Mouse (Mus musculus) megakaryocyte, adult 5-6 weeks (primary cell): ENCODE measurements around the gene Sdr39u1. TPM values are rescaled to one million over a fixed set of nuclear protein-coding genes. Genes with fewer than 3 reads are reported as not detected.
A peak's percentile ranks its signal among the peaks of the same experiment; 100 is the strongest.

ENCODE experiments used
- ATAC-seq: 2 replicates; pipeline ENCODE4 v1.8.0; 2016; ENCODE audit warnings: mild to moderate bottlenecking, inconsistent platforms; ENCODE audit not compliant: poor library complexity, severe bottlenecking
- total RNA-seq, 2 experiments: library from RNA; stranded (forward) in 1 of 2; stranded (reverse) in 1 of 2; fragments of 153-499, 151-499 nt in 1 of 2; fragments of 221-1000, 200-1000 nt in 1 of 2; gene quantifications; 2 replicates each; pipeline versions ENCODE4 v1.2.3 to v1.2.4; 2015 to 2017

Sdr39u1 gene
- total RNA-seq (2015) (1.9 and 3.0 TPM in 2 replicates), total RNA-seq (2017) (0.99 and 2.9 TPM in 2 replicates)

DNA sequence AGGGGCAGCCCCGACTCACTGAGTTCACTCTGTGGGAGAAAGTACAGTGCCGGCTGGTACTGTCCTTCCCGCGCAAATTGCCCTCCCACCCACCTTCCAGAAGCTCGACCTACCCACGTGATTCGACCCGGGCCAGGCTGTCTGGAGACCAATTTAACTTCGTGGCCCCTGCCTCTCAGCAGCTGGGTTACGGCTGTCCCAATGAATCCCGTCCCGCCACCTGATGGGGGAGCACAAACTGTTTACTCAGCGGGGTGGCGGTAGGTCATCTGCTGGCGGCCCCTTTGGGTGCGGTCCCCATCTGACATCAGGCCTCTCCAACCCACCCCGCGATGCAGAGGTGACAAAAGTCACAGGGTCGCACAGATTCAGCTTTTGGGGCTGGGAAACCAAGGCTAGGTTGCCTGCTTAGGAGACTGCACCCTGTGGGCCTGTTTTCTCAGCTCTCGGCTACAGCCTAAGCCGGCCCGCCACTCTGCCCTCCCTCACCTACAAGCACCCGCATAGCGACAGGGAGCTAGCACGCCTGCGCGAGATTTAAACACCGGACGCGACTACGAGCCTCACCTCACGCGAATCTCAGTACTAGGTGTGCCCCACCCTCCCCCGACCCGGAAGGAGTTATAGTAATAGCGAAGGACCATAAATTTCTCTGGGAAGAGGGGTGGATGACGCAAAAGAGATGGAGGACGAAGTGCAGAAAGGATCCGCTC lies at the start of gene Sdr39u1:
Gene Sdr39u1, minus strand, starts transcription at position 593 of the 713 bp plus-strand sequence.
- ATAC-seq, result peak; percentile 93

DNA sequence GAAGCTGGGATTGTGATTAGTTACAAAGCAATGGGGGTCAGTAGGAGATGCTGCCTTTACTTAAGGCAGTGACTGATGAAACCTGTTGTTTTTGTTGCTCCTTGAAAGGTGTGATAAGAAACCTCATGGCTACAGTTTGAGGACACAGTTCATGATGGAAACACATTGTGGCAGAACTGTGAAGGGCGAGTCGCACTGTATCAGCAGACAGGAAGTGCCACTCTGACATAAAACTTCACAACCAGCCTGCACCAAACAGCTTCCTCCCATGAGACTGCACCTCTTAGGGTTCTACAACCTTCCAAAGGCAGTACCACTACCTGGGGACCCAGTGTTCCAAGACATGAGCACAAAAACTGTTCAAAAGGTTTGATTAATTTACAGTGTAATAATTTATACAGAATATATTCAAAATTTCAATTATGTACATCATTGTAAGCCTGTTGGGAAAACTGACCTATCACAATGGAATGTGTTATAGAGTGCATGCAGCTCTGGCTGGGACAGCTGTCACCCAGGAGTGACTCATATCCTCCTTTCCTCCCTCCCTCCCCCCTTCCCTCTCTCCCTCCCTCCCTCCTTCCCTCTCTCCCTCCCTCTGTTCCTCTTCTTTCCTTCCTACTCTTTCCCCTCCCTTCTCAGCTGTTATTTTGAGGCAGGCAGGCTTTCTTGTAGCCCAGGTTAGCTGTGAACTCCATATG lies 46.3 kb upstream of the Sdr39u1 start:
- peak; percentile 45; the same call in 1 of the 2 replicates for ATAC-seq

DNA sequence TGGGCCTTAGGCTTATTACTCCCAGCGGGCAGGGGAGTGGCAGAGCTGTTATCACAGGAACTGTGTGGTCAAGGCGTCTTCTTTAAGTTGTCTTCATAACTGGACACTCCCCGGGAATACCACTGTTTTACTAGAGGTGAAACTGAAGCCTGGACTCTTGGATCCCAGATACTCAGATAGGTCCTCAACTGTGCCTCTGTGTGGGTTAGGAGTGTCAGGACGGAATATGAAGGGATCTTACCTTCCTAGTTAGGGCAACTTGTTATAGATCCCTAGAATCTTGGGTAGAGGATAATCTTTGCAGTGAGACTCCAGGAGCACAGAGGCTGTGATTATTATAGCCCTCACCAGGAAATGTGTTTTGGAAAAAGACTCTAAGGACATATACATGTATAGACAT lies 44.5 kb upstream of the Sdr39u1 start, which contains the start of gene Cma1:
Gene Cma1, minus strand, starts transcription at position 101 of the 400 bp plus-strand sequence.
- ATAC-seq, result no peak

DNA sequence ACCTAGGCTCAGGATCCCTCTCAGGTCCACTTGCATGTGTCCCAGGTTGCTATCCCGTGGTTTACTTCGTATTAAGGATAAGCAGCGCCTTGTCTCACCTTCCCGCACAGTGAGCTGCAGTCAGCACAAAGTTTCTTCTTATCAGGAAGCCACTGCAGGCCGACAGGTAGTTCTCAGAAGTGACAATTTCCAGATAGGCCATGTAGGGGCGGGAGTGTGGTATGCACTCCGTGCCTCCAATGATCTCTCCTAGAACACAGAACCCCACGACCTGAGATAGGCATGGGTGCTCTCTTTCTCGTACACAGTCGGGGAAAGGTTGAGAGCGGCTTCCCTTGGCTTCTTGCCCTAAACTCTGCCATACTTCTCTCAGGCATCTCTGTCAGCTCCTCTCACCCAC lies 43.5 kb upstream of the Sdr39u1 start:
- no peak for ATAC-seq

DNA sequence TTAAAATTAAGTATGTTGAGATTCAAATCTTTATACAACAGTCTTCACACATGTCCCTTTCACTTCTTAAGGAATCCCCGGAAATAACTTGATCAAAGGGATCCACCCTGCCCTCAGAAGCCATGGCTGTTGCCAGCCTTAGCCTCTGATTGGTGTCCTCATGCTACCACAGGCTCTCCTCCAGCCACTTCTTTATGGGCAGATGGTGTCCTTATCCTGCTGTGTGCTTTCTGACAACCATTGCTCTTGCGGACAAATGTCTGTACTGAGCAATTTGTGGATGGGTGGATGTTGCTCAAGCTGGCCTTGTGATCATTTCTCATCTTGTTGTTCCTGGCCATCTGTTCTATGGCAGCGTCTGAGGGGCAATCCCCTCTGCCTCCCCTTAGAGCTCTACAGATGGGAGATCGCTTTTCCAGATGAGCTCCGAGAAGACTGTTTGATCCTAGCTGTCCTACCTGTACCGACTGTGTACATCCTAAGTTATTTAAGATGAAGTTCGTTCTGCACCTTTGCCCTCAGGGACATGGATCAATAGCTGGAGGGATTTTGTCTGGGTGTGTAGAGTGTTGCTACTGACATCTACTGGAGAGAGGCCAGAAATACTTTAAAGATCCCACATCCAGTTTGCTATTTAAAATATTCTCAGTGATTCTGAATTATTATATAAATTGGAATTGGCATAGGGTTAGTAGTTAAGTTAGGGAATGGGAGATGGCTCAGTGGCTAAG lies 40.1 kb upstream of the Sdr39u1 start:
- ATAC-seq, result no peak

DNA sequence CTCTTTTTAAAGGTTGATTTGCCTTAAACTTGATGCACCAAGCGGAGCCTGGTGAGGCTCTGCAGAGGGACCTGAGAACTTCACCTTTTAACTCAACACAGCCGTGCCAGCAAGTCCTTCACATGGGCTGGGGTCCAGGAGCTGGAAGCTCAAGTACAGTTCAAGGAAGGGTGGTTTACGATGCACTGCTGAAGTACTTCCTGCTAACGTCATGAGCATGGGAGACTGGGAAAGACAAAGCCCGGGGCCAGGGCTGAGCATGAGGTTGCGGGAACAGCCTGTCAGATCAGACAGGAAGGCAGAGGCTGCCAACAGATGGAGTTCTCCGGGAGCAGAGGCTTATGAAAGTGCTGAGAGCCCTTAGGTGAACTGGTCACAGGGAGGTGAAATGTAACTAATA lies 33.5 kb upstream of the Sdr39u1 start:
- ATAC-seq, result no peak

DNA sequence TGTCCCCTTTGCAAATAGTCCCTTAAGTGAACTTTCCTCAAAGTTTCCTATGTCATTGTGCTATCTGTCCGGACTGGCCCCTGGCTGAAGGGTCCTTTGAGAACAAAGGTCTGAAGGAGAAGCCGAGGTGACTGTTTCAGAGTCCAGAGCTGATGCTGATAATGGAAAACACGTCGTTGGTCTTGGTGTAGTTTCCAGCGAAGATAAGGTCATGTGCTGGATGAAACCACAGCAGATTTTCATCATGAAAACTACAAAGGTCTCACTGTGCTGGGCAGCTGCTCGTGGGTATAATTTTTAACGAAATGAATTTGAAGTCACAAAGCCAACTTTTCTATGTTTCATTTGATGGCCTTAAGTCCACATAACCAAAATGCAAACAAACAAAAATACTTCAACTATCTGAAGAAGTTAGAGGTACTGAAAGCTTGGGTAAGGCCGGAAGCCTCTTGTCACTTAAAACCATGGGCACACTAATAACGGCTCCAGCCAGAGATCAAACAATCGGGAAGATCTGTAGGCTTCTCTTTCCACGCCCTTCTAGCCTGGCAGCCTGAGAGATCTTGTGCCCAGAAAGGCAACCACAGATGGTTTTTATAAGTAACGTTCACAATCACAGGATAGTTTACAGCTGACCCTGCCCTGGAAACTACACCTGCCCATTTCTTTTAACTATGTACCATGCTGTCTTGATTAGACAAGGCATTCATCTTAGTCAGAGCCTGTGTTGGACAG lies 29.3 kb upstream of the Sdr39u1 start:
- ATAC-seq, result no peak

DNA sequence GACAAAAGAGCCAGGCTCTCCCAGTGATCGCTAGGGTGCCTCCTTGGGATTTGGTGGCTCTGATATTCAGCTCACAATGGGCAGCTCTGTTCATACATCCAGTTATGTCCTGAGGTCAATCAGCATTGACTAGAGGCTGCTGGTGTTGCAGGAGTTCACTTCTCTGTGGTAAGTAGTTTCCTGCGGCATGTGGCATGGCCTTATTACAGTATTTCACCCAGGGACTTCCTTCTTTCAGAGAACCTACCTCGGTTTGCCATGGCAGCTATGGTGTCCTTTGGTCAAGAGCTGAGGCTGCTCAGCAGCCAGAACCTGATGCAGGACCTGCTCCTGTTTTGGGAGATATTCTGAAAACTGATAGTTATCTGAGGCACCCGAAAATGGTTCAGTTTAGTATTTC lies 26.8 kb upstream of the Sdr39u1 start:
- peak; percentile 83 for ATAC-seq

DNA sequence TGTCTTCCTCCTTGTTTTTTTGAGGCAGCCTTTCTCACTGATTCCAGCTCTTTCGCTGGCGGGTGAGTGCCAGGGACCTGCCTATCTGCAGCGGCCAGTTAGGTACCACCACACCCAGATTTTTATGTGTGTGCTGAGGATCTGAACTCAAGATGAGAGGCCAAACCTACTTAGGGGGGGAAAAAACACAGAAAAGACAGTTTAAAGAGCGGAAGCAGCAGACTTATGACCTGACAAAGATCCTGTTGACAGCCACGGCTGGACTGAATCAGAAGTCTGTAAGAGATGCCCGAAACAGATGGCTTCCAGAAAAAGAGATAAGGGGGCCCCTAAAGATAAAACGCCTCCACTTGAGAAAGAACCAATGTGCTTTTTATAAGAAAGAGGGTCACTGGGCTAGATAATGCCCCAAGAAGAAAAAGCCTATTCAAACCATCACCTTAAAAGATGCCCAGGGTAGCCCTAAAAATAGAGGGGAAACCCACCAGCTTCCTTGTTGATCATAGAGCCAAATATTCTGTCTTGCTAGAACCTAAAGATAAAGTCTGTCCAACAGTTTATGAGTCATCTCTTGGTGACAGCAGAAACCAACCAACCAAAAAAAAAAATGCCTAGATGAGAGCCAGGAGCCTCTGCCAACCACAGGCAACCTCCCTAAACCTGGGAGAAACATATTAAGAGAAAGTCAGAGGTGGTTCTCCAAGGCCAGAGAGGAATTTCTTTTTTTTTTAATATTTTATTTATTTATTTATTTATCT lies 22.6 kb upstream of the Sdr39u1 start:
- no peak for ATAC-seq

DNA sequence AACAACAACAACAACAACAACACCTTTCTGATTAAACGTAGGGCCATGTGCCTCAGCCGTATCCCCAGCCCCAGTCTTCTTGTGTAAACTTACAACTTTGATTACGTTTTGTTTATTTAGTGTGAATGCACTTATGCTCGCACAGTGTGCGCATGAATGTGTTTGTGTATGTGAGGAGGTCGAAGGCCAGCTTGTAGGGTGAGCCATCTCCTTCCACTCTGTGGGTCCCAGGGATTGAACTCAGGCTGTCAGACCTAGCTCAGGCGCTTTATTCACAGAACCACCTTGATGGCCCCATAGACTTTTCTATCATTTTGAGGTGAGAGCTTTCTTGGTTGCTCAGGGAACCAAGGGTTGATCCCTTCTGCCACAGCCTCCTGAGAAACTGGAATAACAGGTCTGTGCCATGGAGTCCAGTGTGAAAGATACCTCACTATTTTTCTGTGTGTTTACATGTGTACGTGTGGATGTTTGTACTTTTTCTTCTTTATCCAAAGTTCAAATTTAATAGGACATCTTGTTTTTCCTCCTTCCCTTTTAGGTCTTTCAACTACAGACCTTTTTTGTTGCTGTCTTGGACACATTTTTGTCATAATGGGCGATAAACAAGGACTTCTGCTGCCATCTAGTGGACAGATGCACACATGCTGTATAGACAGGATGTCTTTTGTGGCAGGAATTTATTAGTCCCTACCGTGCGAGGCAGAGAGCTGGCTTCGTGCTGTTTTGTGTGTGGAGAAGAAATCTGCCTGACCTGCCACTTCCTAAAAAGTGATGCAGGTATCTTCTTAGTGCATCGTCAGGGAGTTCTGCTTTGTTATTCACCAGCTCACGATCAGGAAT lies 18.4 kb upstream of the Sdr39u1 start:
- ATAC-seq, result peak; percentile 94

DNA sequence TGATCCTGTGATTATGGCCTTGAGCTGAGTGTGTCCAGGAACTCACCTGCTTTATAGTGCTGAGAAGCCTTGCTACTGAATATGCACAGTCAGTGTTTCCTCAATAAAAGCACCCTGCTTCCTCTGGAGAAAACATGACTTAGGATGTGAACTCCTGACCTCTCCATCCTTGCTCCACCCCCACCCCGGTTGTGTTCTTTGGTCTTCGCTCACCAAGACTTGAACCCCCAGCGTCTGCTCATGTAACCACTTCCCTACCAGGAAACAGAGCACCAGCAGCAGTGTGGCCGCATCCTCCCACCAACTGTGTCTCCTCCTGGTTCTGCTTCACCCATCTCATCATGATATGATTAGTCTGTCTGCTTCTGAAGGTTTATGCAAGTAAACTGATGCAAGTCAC lies 13.3 kb upstream of the Sdr39u1 start:
- ATAC-seq, result peak; percentile 51

DNA sequence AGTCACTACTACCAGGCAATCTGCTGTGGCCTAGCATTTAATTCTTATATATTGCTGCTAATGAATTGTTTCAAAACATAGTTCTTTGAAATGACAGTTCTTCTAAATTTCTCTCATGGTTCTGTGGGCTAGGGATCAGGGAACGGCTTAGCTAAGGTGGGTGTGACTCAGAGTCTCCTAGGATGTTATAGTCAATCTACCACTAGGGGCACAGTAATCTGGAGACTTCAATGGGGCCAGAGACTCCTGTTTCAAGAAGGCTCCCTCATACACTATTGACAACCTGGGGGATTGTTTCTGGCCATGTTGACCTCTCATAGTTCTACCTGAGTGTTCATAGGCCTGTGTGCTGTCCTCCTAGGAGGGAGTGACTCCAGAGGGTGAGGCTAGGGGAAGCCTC lies 5.4 kb upstream of the Sdr39u1 start:
- ATAC-seq, result peak; percentile 74

DNA sequence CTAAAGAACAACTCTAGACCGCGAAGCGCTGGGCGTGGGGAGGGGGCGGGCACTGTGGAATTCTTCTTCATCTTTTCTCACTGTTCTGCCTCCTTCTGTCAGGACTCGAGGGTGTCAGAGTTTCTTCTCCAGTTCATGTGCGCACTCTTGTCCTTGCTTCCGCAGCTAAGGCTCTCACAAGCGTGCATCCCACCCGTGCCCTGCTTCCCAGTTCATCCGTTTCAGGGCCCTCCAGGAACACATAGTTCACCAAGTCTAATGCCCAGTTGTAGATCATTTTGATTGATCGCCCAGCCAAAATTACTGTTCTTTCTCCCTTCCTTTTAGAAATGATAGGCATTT lies 292 bp upstream of the Sdr39u1 start:
- ATAC-seq, result no peak

DNA sequence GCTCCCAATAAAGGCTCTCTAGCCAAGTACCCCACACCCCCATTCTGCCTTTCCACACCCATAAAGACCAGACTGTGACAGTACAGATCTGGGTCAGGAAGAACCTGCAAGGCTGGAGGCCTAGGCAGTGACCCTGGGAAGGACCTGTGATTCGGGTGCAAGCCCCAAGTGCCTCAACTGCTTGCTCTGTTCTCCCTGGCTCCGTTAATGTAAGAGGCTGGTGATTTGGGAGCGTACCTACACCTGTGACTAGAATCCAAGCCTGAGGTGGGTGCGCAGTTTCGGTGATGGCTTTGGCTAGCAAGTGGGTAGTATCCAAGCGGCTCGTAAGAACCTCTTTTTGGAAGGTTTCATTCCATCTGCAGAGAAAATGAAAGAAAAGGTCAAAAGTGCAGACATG lies 1.1 kb downstream of the Sdr39u1 start:
- ATAC-seq, result no peak

DNA sequence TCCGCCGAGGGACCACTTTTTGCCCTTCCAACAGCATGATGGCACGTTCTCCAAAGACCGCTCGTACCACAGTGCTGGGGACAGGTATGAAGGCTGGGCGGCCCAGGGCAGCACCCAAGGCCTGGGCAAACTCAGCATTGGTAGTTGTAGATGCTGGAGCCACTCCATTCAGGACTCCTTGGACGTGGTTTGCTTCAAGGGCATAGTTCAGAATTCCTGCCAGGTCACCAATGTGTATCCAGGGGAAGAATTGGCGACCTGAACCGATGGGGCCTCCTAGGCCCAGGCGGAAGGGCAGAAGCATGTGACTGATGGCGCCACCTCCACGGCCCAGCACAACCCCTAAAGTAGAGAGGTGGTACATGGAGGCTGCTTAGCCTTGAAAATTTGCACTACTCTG lies 2.4 kb downstream of the Sdr39u1 start:
- no peak for ATAC-seq

DNA sequence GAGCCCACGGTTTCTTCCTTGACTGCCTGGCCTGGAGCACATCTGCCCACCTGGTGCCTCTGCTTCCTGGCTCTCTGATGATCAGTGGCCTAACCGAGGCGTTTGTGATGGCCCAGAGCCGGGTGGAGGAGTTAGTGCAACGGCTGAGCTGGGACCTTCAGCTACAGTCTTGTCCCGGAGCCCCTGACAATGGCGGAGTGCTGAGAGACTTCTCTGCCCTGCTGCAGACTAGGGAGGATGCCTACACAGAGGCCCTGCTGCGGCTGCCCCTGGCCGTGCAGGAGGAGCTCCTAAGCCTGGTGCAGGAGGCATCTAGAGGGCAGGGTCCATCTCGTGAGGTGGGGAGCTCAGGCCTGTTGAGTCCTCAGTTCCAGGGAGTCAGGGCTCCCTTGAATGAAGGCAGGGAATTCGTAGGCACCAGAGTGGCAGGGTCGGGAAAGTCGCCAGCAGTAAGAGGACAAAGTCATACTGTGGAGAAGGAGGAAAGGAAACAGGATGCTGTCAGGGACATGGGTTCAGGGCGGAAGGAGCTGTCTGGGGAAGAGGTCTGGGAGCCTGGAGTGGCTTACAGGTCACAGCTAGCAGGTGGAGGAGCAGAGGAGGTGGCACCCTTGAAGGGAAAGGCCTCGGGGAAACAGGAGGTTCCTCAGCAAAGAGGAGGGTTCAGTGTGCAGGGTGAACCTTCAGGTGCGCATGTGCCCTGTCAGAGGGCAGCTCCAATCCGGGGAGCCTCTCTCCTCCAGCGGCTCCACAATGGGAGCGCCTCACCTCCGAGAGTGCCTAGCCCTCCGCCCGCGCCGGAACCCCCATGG lies 13.3 kb downstream of the Sdr39u1 start:
- ATAC-seq, result no peak

DNA sequence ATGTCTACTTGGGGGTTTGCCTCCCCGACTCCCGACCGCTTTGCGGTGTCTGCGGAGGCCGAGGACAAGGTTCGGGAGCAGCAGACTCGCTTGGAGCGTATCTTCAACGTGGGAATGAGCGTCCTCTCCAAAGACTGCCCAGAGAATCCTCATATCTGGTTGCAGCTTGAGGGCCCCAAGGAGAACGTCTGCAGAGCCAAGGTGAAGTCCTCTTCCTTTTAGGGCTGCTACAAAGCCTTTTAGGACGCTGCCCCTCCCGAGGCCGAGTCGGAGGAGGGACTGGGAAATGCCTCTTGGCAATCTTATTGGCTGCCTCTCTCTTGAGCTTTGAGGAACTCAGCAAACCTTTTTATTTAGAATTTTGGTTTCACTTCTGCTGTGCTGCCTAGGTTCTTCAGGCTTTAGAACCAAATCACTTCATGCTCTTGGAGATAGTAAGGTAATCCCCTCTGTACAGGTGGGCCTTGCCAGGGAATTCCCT lies 14.3 kb downstream of the Sdr39u1 start:
- ATAC-seq, result peak; percentile 69

DNA sequence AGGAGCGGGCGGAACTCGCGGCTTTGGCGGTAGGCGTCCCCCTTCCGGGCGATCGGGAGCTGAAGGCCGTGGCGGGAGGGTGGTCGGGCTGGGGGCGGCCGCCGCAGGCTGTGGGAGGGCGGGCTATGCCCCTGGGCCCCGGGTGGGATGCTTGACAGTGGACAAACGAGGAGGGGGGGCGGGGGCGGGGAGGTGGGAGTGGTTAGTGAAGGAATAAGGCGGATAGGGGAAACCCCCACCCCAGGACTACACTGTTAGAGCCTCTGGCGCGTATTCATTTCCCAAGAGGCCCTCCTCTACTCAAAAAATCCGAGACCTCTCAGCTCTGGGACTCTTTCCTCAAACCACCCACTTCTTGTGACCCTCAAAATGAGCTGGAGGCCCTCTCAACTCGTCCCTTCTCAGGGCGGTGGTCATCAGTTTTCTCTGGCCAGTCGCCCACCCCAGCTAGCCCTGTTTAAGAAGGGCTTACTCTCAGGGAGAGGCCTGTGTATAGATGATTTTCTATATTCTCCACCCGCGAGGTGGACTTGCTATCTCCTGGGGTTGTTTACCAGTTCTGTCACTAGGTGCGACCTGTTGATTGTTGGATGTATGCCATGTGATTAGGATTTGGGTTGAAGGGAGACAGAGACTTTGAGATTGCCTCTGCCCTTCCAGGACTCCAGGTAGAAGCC lies 14.8 kb downstream of the Sdr39u1 start:
- ATAC-seq, result peak; percentile 7
